Mouse (Mus musculus) MEL-GATA-1-ER (cell line): Measurements from ENCODE around the gene Fam133b.

Experiments
- DNase-seq: peaks from one replicate; pipeline ENCODE4 v3.0.0-alpha.2; 2012; ENCODE audit warnings: low read depth; ENCODE audit errors: extremely low read depth

The Fam133b gene

GRCm38 (mm10) chr5:3543629-3544479 lies at the start of gene Fam133b:
TSS of gene Fam133b (plus strand) at chr5:3543833.
- DNase-seq, result peak; percentile 80

DNA sequence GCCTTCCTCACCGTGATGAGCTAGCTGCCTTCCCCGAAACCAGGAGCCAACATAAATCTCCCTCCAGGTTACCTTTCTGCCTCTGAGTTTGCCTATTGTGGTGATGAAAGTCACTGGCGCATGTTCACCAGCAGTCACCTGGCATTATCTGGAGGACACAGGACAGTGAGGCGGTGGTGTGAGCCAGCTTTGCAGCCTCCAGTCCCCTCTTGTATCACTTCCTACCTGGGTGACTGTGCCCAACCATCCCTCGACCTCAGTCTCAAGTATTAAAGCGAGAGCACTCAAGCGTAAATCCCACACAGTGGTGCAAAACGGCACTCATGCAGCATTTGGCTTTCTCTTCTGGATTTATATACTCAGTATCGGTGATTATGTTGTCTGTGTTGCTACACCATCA lies 49.7 kb upstream of the Fam133b start:
- DNase-seq, result no peak

- DNase-seq, result no peak
Observed at GRCm38 (mm10) chr5:3494452-3495187, 49.0 kb upstream of the Fam133b start.

GRCm38 (mm10) chr5:3497505-3497925 lies 46.1 kb upstream of the Fam133b start:
- DNase-seq, result peak; percentile 53

- no peak for DNase-seq
Observed at GRCm38 (mm10) chr5:3500298-3500697, 43.3 kb upstream of the Fam133b start.

DNA sequence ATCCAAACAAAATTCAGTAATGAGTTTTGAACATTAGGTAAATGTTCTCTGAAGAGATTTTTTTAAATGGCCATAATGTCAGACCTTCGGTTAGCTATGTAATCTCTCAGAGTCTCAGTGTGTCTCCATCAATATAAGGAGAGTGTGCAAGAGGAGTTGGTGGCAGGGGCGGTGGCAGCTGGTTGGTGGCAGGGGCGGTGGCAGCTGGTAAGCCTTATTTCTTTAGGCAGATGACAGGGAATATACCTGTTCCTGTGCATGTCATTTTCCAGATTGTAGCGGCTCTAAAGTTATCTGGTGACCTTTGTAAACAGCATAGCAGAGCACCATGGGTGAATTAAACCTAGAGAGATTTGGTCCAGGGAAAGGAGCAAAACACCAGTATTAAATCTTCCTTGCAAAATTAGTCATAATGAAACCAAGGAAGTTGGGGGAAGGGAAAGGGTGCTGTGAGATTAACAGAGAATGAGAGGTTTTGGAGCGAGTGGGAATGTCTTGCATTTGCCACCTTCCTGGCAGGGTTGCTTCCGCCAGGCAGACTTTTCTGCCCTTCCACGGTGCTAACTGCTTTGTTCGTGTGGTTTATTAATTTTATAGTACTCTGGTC lies 42.6 kb upstream of the Fam133b start:
- no peak for DNase-seq

DNA sequence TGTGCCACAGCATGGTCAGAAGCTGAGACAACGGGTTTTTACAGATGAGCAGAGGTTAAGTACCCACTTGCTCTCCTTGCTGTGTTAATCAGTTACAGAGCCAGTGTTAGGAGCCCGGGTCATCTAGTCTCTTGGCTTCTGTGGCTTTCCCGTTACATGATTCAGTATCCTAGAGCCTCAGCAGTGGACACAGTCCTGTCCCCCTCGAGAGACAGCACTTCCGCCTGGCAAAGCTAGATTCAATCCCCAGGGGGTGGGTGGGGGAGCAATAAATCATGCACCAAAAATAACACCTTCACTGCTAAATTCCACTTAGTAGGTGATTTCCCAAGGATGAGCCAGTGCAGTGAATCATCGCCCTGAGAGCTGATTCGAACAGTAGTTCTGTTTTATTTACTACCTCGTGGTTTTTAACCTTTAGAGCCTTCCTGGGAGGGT lies 42.0 kb upstream of the Fam133b start:
- no peak for DNase-seq

DNA sequence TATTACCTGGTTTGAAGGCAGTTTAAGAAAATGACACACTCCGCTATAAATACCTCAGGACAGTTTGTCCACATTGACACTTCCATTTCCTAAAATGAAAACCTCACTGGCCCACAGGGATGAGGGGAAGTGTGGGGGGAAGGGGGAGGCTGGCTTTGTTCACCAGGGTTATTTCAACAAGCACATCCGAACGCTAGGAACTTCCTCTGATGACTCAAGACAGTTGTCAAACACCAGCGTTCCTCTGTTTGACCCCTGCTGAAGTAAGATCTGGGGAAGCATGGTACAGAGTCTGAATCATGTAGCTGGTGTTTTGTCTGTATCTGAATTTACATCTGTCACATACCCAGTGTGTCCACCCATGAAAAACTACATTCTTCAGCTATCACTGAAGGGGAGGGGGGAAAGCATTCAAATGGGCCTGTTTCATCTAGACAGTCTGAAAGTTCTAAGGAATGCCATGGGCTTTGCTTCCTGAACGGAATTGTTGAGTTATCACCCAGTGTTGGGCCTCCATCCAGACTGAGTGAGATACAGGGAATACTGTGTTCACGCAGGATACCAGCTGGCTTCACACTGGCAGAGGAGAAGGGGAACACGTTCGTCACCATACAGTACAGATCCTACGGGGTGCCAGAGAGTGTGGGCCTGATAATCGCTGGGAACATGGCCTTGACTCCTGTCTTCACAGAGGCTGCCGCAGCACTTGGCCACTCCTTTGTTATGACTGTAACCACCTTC lies 40.9 kb upstream of the Fam133b start:
- no peak for DNase-seq

DNA sequence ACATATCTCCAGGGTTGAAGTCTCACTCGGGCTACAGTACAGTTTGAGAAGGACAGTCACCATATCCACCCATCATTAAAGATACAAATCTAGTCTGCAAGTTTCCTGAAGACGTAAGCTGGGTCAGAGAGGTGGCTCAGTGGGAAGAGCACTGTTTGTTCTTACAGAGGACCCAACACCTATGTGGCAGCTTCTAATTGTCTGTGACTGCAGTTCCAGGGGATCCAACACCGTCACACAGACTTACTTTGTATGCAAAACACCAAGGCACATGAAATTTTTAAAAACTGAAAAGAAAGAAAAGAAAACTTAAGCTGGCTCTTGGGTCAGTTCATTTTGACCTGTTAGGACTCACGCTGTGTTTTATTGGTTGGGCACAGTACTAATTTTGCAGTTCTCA lies 40.3 kb upstream of the Fam133b start:
- no peak for DNase-seq

DNA sequence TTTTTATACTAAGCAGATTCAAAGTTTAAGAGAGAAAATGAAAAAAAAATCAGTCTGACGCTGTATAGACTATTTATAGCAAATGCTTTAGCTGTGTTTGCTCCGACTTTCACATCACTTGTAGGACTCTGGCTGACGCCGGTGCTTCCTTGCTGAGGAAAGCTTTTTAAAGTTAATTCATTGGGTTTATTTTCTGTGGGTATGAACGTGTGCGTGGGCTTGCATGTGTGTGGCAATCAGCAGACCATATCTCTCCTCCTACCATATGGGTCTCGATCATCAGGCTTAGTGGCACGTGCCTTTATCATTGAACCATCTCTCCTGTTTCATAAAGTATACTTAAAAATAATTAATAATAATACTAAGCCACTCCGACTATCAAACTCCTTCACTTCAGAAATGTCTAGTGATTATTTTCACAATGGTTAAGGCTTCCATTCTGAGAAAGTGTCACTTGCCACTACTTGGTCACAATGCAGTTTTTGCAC lies 39.8 kb upstream of the Fam133b start:
- no peak for DNase-seq

DNA sequence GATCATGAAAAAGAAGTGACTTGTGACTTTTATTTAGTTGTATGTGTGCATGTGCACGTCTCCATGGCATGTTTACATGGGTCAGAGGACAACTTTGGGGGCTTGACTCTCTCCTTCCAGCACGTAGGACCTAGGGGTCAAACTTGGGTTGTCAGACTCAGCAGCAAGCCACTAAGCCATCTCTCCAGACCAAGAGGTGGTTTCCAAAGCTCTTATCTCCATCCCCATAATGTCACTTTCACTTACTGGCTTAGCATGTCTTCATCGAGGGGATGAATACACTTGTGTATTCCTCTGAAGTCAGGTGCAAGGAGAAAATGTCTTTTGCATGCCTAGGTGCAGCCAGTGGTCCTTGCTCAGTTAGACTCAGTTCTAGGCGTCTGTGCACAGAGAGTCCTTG lies 39.2 kb upstream of the Fam133b start:
- no peak for DNase-seq

DNA sequence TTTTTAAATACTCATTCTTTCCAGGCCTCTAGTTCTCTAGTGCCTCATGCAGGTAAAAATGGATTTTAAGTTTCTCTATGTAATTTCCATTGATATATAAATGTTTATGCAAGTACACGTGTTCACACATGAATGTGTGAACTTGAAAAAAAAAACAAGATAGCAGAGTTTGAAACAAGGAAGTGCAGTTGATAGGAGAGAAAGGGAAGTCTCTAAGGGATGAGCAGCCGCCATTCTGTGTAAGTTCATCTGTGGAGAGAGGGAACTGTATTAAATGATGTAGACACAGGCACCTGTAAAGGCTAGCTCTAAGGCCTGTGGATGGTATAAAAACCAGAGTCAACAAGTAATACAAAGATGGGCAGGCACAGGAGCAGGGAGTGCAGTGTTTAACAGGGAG lies 38.1 kb upstream of the Fam133b start:
- DNase-seq, result peak; percentile 68

DNA sequence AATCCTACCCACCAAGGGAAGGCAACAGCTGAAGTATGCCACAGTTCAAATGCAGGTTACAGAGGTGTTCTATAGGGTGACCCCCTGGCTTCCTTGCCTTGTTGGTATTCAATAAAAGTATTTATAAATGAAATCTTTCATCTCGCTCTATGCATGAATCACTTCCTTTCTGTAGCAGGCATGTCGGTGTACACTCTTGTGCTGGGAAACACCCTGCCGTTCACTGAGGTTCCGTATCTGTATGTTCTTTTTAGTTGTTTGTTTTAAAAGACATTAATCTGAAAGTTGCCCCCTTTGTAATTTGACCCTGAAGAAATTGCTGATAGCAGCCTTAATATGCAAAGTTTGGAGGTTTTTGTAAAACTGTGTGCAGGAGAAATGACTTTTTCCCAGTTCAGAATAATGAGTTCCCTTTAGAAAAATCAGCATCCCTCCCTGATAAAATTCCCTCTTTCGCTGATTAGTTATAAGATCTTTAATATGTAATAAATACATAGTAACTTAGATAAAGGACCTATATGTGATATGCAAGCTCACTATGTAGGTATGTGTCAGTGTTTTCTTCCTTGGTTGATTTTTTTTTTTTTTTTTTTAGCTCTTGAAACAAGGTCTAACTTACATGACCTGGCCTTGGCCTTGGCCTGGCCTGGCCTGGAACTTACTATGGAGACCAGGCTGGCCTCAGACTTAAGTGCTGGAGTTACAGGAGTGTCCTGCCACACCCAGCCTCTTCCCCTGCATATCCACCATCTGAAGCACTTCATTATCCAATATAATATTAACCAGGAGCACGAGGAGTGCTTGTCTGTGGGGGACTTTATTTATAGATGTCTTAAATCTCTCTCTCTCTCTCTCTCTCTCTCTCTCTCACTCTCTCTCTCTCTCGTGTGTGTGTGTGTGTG lies 34.9 kb upstream of the Fam133b start:
- no peak for DNase-seq

DNA sequence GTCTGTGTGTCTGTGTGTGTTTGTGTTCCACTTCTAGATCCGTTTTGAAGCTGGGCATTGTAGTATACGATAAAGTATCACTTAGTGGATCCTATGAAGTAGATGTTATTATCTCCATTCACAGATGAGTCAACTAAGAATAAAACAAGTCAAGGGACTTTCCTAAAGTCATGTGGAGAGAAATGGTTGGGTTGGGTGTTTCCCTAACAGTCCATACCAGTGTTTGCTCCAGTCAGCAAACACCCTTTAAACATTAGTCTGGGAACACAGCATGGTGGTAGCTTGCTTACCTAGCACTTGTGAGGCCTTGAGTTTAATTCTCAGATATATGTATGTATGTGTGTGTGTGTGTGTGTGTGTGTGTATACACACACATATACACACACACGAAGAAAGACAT lies 34.1 kb upstream of the Fam133b start:
- DNase-seq, result no peak

- DNase-seq, result no peak
Observed at GRCm38 (mm10) chr5:3511097-3511795, 32.4 kb upstream of the Fam133b start.

GRCm38 (mm10) chr5:3512584-3512983 lies 31.0 kb upstream of the Fam133b start:
- DNase-seq, result peak; percentile 60

- DNase-seq, result no peak
Observed at GRCm38 (mm10) chr5:3514901-3515311, 28.7 kb upstream of the Fam133b start.

DNA sequence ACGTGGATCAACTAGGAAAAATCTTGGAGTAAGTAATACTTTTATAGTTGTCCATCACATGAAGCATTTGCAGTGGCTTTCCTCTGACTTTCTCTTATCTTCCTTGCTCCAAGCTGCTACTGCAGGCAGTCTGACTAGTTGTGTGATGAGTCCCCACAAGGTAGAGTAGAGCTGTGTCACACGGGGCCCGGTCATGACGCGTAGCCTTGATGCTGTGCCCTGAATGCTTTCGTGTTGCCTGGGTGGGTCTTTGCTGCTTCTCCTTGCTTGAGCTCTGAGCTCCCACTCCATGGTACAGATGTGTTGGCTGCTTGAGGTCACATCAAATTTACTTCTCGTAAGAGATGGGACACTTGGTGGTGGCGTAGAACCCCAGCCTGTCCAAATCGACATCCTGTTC lies 28.2 kb upstream of the Fam133b start:
- DNase-seq, result no peak

DNA sequence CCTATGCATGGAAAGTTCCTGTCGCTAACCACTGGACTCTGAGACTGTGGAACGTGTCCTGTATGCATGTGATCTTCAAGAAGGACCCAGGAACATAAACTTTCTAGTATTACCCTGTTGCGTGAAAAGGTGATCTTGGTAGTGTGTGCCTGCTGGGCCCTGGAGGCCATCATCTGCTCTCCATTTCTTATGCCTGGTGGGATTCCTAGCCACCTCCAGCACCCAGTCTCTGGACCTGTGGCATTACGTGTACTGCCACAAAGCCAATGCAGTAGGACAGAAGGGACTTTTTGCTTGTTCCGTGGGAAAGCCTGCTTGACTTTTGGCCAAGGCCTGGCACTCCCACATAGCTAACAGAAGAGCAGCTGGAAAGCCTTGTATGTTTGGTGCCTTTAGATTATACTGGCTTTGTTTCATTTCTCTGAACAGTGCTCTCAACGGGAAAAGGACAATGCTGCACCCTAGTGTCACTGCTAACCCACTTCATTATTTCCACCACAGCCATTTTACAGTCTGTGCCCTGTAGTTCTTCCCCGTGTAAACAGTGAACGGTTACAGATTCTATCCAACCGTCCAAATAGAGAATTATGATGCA lies 27.1 kb upstream of the Fam133b start:
- DNase-seq, result no peak
